Mouse (Mus musculus) midbrain, embryonic 11.5 days (tissue): ENCODE measurements at regions not wholly inside any gene's neighbourhood (a gene's known extent, or its start where the extent isn't known, plus 50 kb on each side); places are given as distances from the start of the nearest gene placed in this dataset.
"Not testable (repeated sequence)": the region's sequence is repeated elsewhere in the genome, so short reads cannot be mapped to it uniquely, and the experiment has no call there.

Source experiments
- ATAC-seq: fragments of 200-750 bp; cut with Nextera tagmentation; 2 replicates; pipeline ENCODE4 v1.8.0; 2017; ENCODE audit warnings: moderate TSS enrichment, moderate library complexity; ENCODE audit not compliant: low FRiP score
- DNase-seq: peaks from one replicate; pipeline ENCODE4 v3.0.0; 2015; ENCODE audit warnings: low spot score; ENCODE audit errors: missing footprints
- H3K27ac ChIP-seq: fragments of 300-500 bp; sonication (generic); 2 replicates; pipeline ENCODE4 v1.5.1; 2014; ENCODE audit warnings: low read depth, low read length
- H3K27me3 ChIP-seq: fragments of 300-500 bp; sonication (generic); 2 replicates; pipeline ENCODE4 v1.6.1; 2014; ENCODE audit warnings: mild to moderate bottlenecking, low read length, moderate library complexity, mixed read lengths; ENCODE audit not compliant: control insufficient read depth, insufficient read depth
- H3K36me3 ChIP-seq: fragments of 300-500 bp; sonication (generic); 2 replicates; pipeline ENCODE4 v1.6.1; 2014; ENCODE audit warnings: mild to moderate bottlenecking, low read length, moderate library complexity, mixed read lengths; ENCODE audit not compliant: control insufficient read depth, insufficient read depth
- H3K4me1 ChIP-seq: fragments of 300-500 bp; sonication (generic); 2 replicates; pipeline ENCODE4 v1.6.1; 2014; ENCODE audit warnings: low read length; ENCODE audit not compliant: control insufficient read depth, insufficient read depth
- H3K4me2 ChIP-seq: fragments of 300-500 bp; sonication (generic); 2 replicates; pipeline ENCODE4 v1.6.1; 2014; ENCODE audit warnings: mild to moderate bottlenecking, moderate library complexity
- H3K4me3 ChIP-seq: fragments of 300-500 bp; sonication (generic); 2 replicates; pipeline ENCODE4 v1.5.1; 2014; ENCODE audit warnings: low read depth, low read length
- H3K9ac ChIP-seq: fragments of 300-500 bp; sonication (generic); 2 replicates; pipeline ENCODE4 v1.6.1; 2014; ENCODE audit warnings: low read length
- H3K9me3 ChIP-seq: fragments of 300-500 bp; sonication (generic); 2 replicates; pipeline ENCODE4 v1.6.1; 2016; ENCODE audit warnings: low read length; ENCODE audit not compliant: control insufficient read depth
- WGBS: fragments of 180-500 bp; shearing (Covaris S2); extraction: QIAGEN DNeasy Blood & Tissue Kit; methylation state at CpG from one replicate; pipeline ENCODE4 v1.1.7; 2014; 5-methylcytosine and 5-hydroxymethylcytosine counted together

DNA sequence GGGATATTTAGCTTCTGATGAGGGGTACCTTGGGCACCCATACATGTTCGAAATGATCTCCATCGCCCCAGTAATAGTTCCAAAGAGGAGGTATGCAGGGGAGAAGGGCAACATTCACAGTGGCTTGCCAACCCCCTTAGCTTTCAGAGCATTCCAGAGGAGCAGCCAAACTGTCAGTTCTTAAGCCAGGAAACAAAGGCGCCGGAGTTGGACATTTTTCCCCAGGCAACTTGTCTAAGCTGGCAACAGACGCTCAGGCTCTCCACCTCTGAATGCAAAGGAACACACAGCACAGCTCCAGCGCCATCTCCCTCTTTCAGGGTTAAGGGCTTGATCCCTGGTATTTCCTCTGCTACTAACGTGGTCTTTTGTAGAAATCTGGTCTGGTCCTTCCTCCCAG is 169.2 kb upstream of the Kit start:
- ATAC-seq = no peak
- Histone ChIP-seq H3K36me3 (no peaks in the 10 kb centered on the region), H3K9ac (no peak overlapping the region), H3K4me2 (no peak overlapping the region), H3K4me1 (peaks cover 11% of the 10 kb centered on the region; the same call in 1 of the 2 replicates), H3K27me3 (no peaks in the 10 kb centered on the region), H3K9me3 (no peaks in the 10 kb centered on the region), H3K27ac (no peak overlapping the region), H3K4me3 (no peak overlapping the region)
- 39% methylated on average over 7 of the region's 7 CpGs for WGBS
- no peak for DNase-seq

GRCm38 (mm10) chr5:75407686-75408085 is 167.0 kb upstream of the Kit start:
- no peak overlapping the region for H3K27ac ChIP-seq
- no peak overlapping the region for H3K4me3 ChIP-seq
- no peak overlapping the region for H3K4me2 ChIP-seq
- H3K9me3 ChIP-seq = no peaks in the 10 kb centered on the region
- DNase-seq = no peak
- no peak for ATAC-seq
- no peak overlapping the region for H3K9ac ChIP-seq
- WGBS = 33% methylated on average over 10 of the region's 10 CpGs
- no peaks in the 10 kb centered on the region for H3K27me3 ChIP-seq
- H3K4me1 ChIP-seq = peaks cover 7% of the 10 kb centered on the region; the same call in 1 of the 2 replicates
- no peaks in the 10 kb centered on the region for H3K36me3 ChIP-seq

DNA sequence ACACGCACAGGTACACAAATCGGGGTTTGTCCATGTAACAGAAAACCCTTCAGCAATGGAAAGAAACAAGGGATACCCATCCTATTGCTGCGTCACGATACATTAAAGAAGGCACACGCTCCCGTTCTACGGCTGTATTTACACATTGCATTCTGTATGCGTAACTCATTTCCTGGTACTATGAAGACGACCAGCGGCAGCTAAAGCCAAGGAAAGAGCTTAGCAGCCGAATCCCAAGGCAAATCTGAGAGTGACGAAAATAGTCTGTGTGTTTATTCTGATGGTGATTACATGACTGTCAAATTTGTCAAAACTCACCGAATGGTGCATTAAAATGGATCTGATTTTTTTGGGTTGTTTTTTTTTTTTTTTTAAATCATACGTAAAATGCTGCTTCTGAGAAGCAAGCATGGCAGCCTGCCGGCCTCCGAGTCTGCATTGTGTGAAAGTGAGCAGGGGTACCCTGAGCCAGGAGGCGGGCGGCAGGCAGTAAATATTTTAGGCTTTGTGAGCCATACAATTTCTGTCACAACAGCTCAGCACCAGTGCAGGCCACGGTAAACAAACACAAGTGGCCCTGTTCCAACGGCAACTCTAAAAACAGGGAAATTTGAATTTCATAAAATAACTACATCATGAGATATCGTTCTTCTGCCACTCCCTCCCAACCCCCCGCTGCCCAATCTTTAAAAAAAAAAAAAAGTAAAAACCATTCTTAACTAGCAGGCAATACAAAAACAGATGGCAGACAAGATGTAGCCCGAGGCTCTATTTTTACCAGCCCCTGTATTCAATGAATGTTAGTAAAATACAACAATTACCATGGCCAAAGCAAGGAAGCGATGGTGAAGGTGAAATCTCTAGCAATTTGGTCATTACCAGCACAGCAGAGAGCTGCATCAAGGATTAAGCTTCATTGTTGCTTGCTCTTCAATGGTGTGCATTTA is 164.2 kb upstream of the Kit start:
- no peak overlapping the region for H3K9ac ChIP-seq
- no peak overlapping the region for H3K4me3 ChIP-seq
- H3K36me3 ChIP-seq = no peaks in the 10 kb centered on the region
- ATAC-seq (no peak), DNase-seq (no peak)
- H3K27me3 ChIP-seq = no peaks in the 10 kb centered on the region
- WGBS = 92% methylated on average over 24 of the region's 24 CpGs
- H3K27ac ChIP-seq = no peak overlapping the region
- H3K9me3 ChIP-seq = no peaks in the 10 kb centered on the region
- no peak overlapping the region for H3K4me2 ChIP-seq
- peaks cover 5% of the 10 kb centered on the region; the same call in 1 of the 2 replicates for H3K4me1 ChIP-seq

- 87% methylated on average over 1 of the region's 2 CpGs for WGBS
- not testable (repeated sequence) for H3K9me3 ChIP-seq, H3K4me1 ChIP-seq, H3K27ac ChIP-seq, H3K4me2 ChIP-seq, DNase-seq, ATAC-seq, H3K9ac ChIP-seq, H3K36me3 ChIP-seq, H3K27me3 ChIP-seq, H3K4me3 ChIP-seq
Observed at GRCm38 (mm10) chr5:75419282-75419681, 155.4 kb upstream of the Kit start.

DNA sequence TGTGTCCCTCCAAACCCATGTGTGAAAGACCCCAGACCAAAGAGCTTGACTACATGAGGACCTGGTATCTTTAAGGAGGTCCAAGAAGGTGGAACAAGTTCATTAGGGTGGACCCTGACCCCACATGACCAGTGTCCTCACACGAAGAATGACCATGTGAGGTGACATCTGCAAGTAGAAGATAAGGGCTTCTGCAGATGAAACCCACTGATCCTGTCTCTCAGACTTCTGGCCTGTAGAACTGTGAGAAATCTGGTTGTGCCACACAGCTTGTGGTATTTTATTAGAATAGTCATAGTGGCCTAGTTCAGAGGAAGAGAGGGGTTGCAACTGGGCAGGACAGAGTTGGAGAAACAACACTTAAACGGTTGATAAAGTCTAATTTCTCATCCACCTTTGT is 141.8 kb upstream of the Kit start:
- Histone ChIP-seq H3K27me3 (no peaks in the 10 kb centered on the region), H3K9me3 (no peaks in the 10 kb centered on the region), H3K4me3 (no peak overlapping the region), H3K4me2 (no peak overlapping the region), H3K36me3 (no peaks in the 10 kb centered on the region), H3K27ac (no peak overlapping the region), H3K4me1 (no peaks in the 10 kb centered on the region), H3K9ac (no peak overlapping the region)
- 92% methylated on average over 2 of the region's 2 CpGs for WGBS
- ATAC-seq = no peak
- DNase-seq = no peak

DNA sequence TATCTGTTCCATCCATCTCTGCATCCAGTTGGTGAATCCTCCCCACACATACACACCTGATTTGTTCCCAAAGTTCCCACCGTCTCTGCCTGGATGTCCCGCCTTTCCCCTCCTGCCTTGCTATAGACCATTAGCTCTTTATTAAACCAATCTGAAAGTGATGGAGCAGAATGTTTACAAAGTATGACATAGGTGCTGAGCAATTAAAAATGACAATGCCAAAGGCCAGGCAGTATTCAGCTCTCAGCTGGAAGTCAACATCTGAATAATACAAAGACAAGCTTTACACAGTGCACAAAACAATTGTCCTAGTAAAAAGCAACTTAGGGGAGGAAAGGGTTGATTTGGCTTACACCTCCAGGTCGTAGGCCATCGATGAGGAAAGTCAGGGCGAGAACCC is 136.8 kb upstream of the Kit start:
- no peak overlapping the region for H3K4me3 ChIP-seq
- no peaks in the 10 kb centered on the region for H3K4me1 ChIP-seq
- DNase-seq = no peak
- H3K27me3 ChIP-seq = no peaks in the 10 kb centered on the region
- H3K9me3 ChIP-seq = no peaks in the 10 kb centered on the region
- H3K27ac ChIP-seq = no peak overlapping the region
- no peaks in the 10 kb centered on the region for H3K36me3 ChIP-seq
- 74% methylated on average over 5 of the region's 5 CpGs for WGBS
- no peak overlapping the region for H3K4me2 ChIP-seq
- no peak for ATAC-seq
- no peak overlapping the region for H3K9ac ChIP-seq

DNA sequence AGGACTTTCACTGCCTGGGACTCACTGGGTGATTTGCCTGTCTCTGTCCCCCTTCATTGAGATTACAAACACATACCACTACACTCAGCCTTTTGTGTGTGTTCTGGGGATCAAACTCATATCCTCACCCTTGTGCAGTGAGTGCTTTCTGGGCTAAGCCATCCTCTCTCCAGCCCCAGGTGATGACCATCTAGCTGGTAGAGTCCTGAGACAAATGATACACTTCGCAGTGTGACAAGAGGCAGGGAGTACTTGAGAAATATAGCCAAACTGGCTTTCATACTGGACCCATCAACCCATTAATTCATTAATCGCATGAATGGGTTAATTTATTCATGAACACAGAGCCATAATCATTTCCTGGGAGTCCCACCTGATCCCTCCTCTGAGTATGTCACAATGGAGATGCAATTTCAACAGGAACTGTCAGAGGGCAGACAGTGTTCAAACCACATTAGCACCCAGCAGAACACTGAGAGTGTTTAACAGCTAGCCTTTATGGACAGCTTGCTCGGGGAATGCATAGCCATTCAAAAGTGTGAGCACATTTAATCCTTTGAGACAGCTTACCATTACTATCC is 130.6 kb upstream of the Kit start:
- DNase-seq (peak; percentile 26), ATAC-seq (no peak)
- Histone ChIP-seq H3K27me3 (no peaks in the 10 kb centered on the region), H3K9ac (no peak overlapping the region), H3K27ac (no peak overlapping the region), H3K4me1 (no peaks in the 10 kb centered on the region), H3K9me3 (no peaks in the 10 kb centered on the region), H3K36me3 (no peaks in the 10 kb centered on the region), H3K4me2 (no peak overlapping the region), H3K4me3 (no peak overlapping the region)
- 87% methylated on average over 3 of the region's 3 CpGs for WGBS

DNA sequence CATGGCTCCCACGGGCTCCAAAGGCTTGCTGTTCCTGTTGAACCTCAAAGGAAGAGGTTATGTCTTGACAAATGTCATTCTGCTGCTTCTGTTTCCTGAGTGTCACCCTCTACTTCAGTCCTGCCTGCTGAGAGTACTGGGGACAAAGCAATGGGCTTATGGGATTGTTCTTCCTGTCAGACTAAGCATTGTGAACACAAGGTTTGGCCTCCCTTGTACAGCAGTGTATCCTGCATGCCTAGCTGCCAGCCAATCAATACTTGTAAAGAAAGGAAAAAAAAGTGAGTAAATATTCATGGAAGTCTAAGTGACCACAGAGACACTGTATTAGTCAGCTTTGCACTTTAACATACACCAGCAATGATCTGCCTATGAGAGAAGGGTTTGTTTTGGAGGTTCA is 128.3 kb upstream of the Kit start:
- Histone ChIP-seq H3K36me3 (no peaks in the 10 kb centered on the region), H3K4me3 (no peak overlapping the region), H3K27ac (no peak overlapping the region), H3K9ac (no peak overlapping the region), H3K4me1 (no peaks in the 10 kb centered on the region), H3K9me3 (no peaks in the 10 kb centered on the region), H3K27me3 (no peaks in the 10 kb centered on the region), H3K4me2 (no peak overlapping the region)
- ATAC-seq (no peak), DNase-seq (peak; percentile 77)
- 75% methylated on average over 1 of the region's 1 CpGs for WGBS

DNA sequence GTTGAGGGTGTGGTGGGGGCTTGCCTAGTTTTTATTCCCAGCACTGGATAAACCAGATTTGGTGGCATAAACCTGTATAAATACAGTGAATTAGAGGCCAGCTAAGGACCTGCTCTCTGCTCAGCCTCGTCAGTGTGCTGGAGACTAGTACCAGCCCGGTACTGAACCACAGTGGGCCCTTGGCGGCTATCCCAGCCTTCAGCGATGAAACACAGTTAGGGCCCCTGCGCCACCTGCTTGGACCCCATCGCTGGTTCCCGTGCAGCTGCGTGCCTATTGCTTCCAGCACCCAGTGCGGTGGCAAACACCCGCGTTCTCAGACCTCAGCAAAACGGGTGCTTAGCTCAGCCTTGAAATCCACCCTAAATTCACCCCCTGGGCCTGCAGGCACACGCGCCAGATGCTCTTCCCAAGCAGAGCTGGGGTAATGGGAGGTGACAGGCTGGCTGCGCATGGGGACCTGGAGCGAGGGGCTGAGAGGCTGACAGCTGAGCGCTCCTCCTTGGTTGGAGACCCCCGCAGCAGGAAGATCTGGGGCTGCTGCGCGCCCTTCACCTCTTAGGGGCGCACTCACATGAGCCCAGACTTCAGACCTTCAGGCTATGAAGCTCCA is 124.7 kb upstream of the Kit start:
- no peak for DNase-seq
- no peaks in the 10 kb centered on the region for H3K4me1 ChIP-seq
- no peak overlapping the region; the same call in 1 of the 2 replicates for H3K4me2 ChIP-seq
- H3K27me3 ChIP-seq = no peaks in the 10 kb centered on the region
- 49% methylated on average over 21 of the region's 21 CpGs for WGBS
- no peak overlapping the region for H3K4me3 ChIP-seq
- H3K9ac ChIP-seq = no peak overlapping the region
- no peak for ATAC-seq
- no peaks in the 10 kb centered on the region for H3K9me3 ChIP-seq
- no peaks in the 10 kb centered on the region for H3K36me3 ChIP-seq
- no peak overlapping the region for H3K27ac ChIP-seq
